Mouse (Mus musculus) Patski (cell line): Measurements from ENCODE around the gene Fam131c. TPM values are rescaled to one million over a fixed set of nuclear protein-coding genes. Genes with fewer than 3 reads are reported as not detected.

Experiments
- ATAC-seq: fragments of 100-300 bp; one replicate; pipeline ENCODE4 v1.8.0; 2021
- CTCF ChIA-PET: fragments of 350-600 bp; sonication (Branson Sonifier 250); formaldehyde crosslinking; loops from one replicate; lab custom pipeline; 2022; ENCODE audit warnings: inconsistent platforms; lab: Charles Lee
- POLR2A ChIA-PET: fragments of 350-600 bp; sonication (Branson Sonifier 250); formaldehyde crosslinking; loops from one replicate; lab custom pipeline; 2022; ENCODE audit warnings: antibody characterized with exemption, inconsistent platforms; lab: Charles Lee
- DNase-seq: peaks from one replicate; pipeline ENCODE4 v3.0.0-alpha.2; 2011; ENCODE audit warnings: low read depth, low spot score
- H3K27me3 ChIP-seq: fragments of 371-371 bp; one replicate; pipeline ENCODE4 v1.5.1; 2021
- CTCF ChIP-seq: fragments of 100-300 bp; IDR thresholded peaks from one replicate; pipeline ENCODE4 v1.5.1; 2021
- in situ Hi-C: fragments of 300-500 bp; cut with MboI; formaldehyde crosslinking; loops from 3 replicates; pipeline ENCODE4 v1.11.1; 2018; ENCODE audit warnings: low pct_unique_long_range_greater_than_20kb, mixed read lengths
- polyA plus RNA-seq: library from polyadenylated mRNA; unstranded; gene quantifications from one replicate; pipeline ENCODE4 v1.2.3, GENCODE M21; 2021

The Fam131c gene
- polyA plus RNA-seq, 1 experiment from 2014 or later, result 0.60 TPM

DNA sequence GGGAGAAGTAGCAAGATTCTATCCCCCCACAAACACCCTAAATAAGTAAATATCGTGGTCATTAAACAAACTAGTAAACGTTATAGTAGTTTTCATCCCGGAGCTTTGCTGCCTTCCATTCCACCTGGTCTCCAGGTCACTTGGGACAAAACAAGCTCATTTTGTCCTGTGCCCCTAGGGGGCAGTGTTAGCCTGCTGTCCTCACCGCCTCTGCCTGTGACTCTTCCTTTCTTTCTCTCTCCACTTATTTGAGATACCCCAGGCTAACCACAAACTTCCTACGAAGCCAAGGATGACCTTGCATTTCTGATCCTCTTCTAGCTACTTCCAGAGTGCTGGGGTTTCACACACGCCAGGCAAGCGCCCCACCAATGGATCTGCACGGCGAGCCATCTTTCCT, 63.0 kb downstream of the Fam131c start:
- no peaks in the 10 kb centered on the region for H3K27me3 ChIP-seq
- DNase-seq, result no peak
- POLR2A ChIA-PET, result no interaction called here
- ATAC-seq, result no peak
- no peak for TF ChIP-seq CTCF
- in situ Hi-C loops, result no loop called here
- CTCF ChIA-PET, result interaction anchor here (0.7 to 8.1 kb wide), 22 partner anchors 8 to 164 kb away, joined by 3 to 134 read pairs (median 3); partner anchors contain the start of gene Hspb7

DNA sequence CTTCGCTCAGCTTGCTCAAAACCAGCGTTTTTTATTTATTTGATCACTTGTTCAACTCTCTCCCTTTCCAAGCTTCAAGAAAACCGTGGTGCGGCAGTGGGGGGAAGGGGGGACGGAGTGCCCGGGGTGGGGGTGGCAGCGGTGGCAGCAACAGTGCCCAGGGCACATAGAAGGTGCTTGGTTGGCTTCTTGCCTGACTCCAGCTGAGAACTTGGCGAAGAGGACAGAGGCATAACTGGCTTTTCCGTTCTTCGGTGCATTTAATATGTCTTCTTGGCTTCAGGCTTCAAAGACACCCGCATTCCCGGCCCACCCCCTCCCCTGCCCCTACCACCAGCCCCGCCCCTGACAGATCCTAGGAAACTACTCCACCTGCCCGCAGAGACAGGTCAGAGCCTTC, 64.6 kb downstream of the Fam131c start:
- ATAC-seq (no peak), DNase-seq (no peak)
- no peak for TF ChIP-seq CTCF
- ChIA-PET CTCF (interaction anchor here (8.1 kb wide), 1 partner anchor 28 kb away, joined by 134 read pairs; no protein-coding TSS in a partner anchor), POLR2A (interaction anchor here (0.9 kb wide), 1 partner anchor 128 kb away, joined by 5 read pairs; no protein-coding TSS in a partner anchor)
- H3K27me3 ChIP-seq, result no peaks in the 10 kb centered on the region
- in situ Hi-C loops, result no loop called here

DNA sequence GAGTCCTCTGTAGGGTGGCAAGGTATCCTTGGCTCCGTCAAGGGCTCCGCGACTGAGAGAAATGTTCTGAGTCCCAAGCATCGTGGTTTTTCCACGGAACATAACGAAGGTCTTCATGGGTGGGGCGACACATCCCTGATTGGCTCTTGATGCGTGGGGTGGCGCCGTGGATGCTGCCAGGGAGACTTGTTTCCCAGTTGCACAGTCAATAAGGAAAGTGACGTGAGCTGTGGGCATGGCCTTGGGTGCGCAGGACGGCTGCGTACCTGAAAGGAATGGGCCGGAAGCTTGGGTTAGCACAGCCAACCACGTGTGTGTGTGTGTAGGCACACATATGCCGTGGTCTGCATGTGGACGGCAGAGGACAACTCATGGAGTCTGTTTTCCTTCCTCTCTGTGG, 65.2 kb downstream of the Fam131c start:
- TF ChIP-seq CTCF, result no peak
- CTCF ChIA-PET, result no interaction called here
- in situ Hi-C loops, result no loop called here
- H3K27me3 ChIP-seq, result no peaks in the 10 kb centered on the region
- POLR2A ChIA-PET, result no interaction called here
- ATAC-seq (no peak), DNase-seq (no peak)

Other genes starting within 250 kb of the Fam131c start
- gene Szrd1, start 228.4 kb upstream of the Fam131c start, polyA plus RNA-seq, result 54.3 TPM
- gene Fbxo42, start 220.3 kb upstream of the Fam131c start, polyA plus RNA-seq, result 9.2 TPM
- gene Rsg1, start 154.3 kb upstream of the Fam131c start, polyA plus RNA-seq, result 1.9 TPM
- 4.8 TPM for gene Arhgef19, start 128.7 kb upstream of the Fam131c start, polyA plus RNA-seq
- 59.1 TPM for gene Epha2, start 67.0 kb upstream of the Fam131c start, polyA plus RNA-seq
- 0.12 TPM for gene Clcnka, start 30.5 kb downstream of the Fam131c start, polyA plus RNA-seq
- gene Clcnkb, start 47.8 kb downstream of the Fam131c start, polyA plus RNA-seq, result 1.2 TPM
- 0.24 TPM for gene Hspb7, start 52.6 kb downstream of the Fam131c start, polyA plus RNA-seq
- 0.06 TPM for gene Srarp, start 67.9 kb downstream of the Fam131c start, polyA plus RNA-seq
- 19.8 TPM for gene Zbtb17, start 76.4 kb downstream of the Fam131c start, polyA plus RNA-seq
- 31.8 TPM for gene Spen, start 170.4 kb downstream of the Fam131c start, polyA plus RNA-seq
- 90.1 TPM for gene Fblim1, start 237.9 kb downstream of the Fam131c start, polyA plus RNA-seq